Mouse (Mus musculus): ENCODE measurements at regions not wholly inside any gene's neighbourhood (a gene's known extent, or its start where the extent isn't known, plus 50 kb on each side); places are given as distances from the start of the nearest gene placed in this dataset.

- peak in 1 of 2 experiments; percentile 25 for DNase-seq
These were observed 517.5 kb downstream of the Cps1 start for GRCm38 (mm10) chr1:67640353-67640752.

DNA sequence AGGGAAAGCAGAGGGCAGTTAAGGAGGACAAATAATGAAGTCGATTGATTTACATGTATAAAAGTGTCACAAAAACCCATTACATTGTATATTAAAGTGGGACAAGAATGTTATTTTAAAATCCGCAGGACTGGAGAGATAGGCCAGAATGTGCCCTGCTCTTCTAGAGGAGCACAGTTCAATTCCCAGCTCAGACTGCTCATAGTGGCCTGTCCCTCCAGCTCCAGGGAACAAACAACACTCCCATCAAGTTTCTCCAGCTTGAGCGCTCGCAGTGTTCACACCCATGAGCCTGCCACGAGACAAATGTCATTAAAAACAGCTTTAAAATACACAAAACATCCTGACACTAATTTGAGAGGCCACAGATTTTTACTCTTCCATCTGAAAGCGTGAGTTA is 517.9 kb downstream of the Cps1 start:
- no peak for DNase-seq

DNA sequence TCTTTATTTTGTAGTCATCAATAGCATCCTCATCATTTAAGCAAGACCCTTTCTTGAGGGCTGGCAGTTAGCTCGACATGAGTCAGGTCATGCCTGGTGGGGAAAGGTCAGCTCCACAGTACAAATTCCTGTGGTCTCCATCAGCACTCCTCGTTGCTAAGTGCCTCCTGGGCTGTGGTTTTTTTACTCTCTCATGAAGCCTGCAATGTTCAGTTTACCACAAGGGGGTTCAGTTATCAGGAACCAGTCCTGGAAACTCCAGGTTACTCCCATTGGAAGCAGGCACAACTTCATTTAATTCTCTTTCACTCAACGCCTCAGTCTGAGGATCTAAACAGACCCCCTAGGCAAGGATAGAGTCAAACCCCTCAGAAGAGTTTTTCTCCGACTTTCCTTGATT is 520.8 kb downstream of the Cps1 start:
- DNase-seq: no peak
